Mouse (Mus musculus) forebrain, postnatal 0 days (tissue): ENCODE data around the gene Tns3. TPM values are rescaled to one million over a fixed set of nuclear protein-coding genes. Genes with fewer than 3 reads are reported as not detected.

ENCODE experiments used
- ATAC-seq: fragments of 200-750 bp; cut with Nextera tagmentation; 2 replicates; pipeline ENCODE4 v1.8.0; 2017; ENCODE audit warnings: mild to moderate bottlenecking, moderate library complexity
- DNase-seq: peaks from one replicate; pipeline ENCODE4 v3.0.0-alpha.2; 2015
- H3K27ac ChIP-seq: fragments of 300-500 bp; sonication (generic); 2 replicates; pipeline ENCODE4 v1.5.1; 2014; ENCODE audit warnings: low read depth, mild to moderate bottlenecking, antibody characterized with exemption, low read length, moderate library complexity, mixed read lengths
- H3K27me3 ChIP-seq: fragments of 300-500 bp; sonication (generic); 2 replicates; pipeline ENCODE4 v1.6.1; 2014; ENCODE audit warnings: mild to moderate bottlenecking, low read length, mixed read lengths; ENCODE audit not compliant: insufficient read depth
- H3K36me3 ChIP-seq: fragments of 300-500 bp; sonication (generic); 2 replicates; pipeline ENCODE4 v1.6.1; 2014; ENCODE audit warnings: mild to moderate bottlenecking, moderate library complexity; ENCODE audit not compliant: insufficient read depth
- H3K4me1 ChIP-seq: fragments of 300-500 bp; sonication (generic); 2 replicates; pipeline ENCODE4 v1.6.1; 2014; ENCODE audit warnings: antibody characterized with exemption; ENCODE audit not compliant: insufficient read depth
- H3K4me2 ChIP-seq: fragments of 300-500 bp; sonication (generic); 2 replicates; pipeline ENCODE4 v1.6.1; 2014; ENCODE audit warnings: low read depth, mild to moderate bottlenecking, moderate library complexity
- H3K4me3 ChIP-seq: fragments of 300-500 bp; sonication (generic); 2 replicates; pipeline ENCODE4 v1.5.1; 2014; ENCODE audit warnings: low read depth, low read length, mixed read lengths
- H3K9ac ChIP-seq: fragments of 300-500 bp; sonication (generic); 2 replicates; pipeline ENCODE4 v1.6.1; 2014; ENCODE audit warnings: mild to moderate bottlenecking
- H3K9me3 ChIP-seq: fragments of 300-500 bp; sonication (generic); 2 replicates; pipeline ENCODE4 v1.6.1; 2016; ENCODE audit warnings: low read length
- CTCF ChIP-seq: sonication (generic); IDR thresholded peaks from 2 replicates; pipeline ENCODE4 v1.5.1; 2016; ENCODE audit warnings: antibody characterized with exemption, control low read depth, low read depth
- WGBS: fragments of 180-500 bp; shearing (Covaris S2); extraction: QIAGEN DNeasy Blood & Tissue Kit; methylation state at CpG from one replicate; pipeline ENCODE4 v1.1.7; 2014; 5-methylcytosine and 5-hydroxymethylcytosine counted together
- polyA plus RNA-seq: library from polyadenylated mRNA; unstranded; fragments of >200 nt; fragmentation: Nextera tagmentation; extraction: Ambion mirVana; gene quantifications from 2 replicates; pipeline ENCODE4 v1.2.1, GENCODE M21; 2015
- total RNA-seq: library from RNA; depleted of rRNA; stranded (reverse); fragments of >200 nt; gene quantifications from 2 replicates; pipeline ENCODE4 v1.2.3, GENCODE M21; 2014

Gene Tns3
- total and polyA plus RNA-seq, 2 experiments from 2014 or later = 6.2 to 26.5 TPM

- WGBS = 67% methylated on average over 4 of the region's 4 CpGs
- H3K36me3 ChIP-seq = no peaks in the 10 kb centered on the region
- H3K4me3 ChIP-seq = no peak overlapping the region
- no peak overlapping the region for H3K27ac ChIP-seq
- no peak overlapping the region for H3K4me2 ChIP-seq
- H3K27me3 ChIP-seq = no peaks in the 10 kb centered on the region
- H3K4me1 ChIP-seq = no peaks in the 10 kb centered on the region
- H3K9ac ChIP-seq = no peak overlapping the region
- no peak for TF ChIP-seq CTCF
- no peak for DNase-seq
- H3K9me3 ChIP-seq = no peaks in the 10 kb centered on the region
- no peak for ATAC-seq
Observed at GRCm38 (mm10) chr11:8690633-8691032, 26.3 kb upstream of the Tns3 start.

- Histone ChIP-seq H3K9ac (no peak overlapping the region), H3K27ac (no peak overlapping the region), H3K4me2 (no peak overlapping the region), H3K4me3 (no peak overlapping the region), H3K27me3 (no peaks in the 10 kb centered on the region), H3K36me3 (no peaks in the 10 kb centered on the region), H3K9me3 (no peaks in the 10 kb centered on the region), H3K4me1 (no peaks in the 10 kb centered on the region)
- 88% methylated on average over 7 of the region's 7 CpGs for WGBS
- no peak for ATAC-seq
- TF ChIP-seq CTCF = no peak
- no peak for DNase-seq
Observed at GRCm38 (mm10) chr11:8689515-8689914, 25.2 kb upstream of the Tns3 start.

GRCm38 (mm10) chr11:8688907-8689306, 24.6 kb upstream of the Tns3 start:
- no peaks in the 10 kb centered on the region for H3K9me3 ChIP-seq
- no peak overlapping the region for H3K4me2 ChIP-seq
- DNase-seq (no peak), ATAC-seq (no peak)
- H3K9ac ChIP-seq = no peak overlapping the region
- 96% methylated on average over 8 of the region's 8 CpGs for WGBS
- H3K4me3 ChIP-seq = no peak overlapping the region
- no peaks in the 10 kb centered on the region for H3K27me3 ChIP-seq
- no peaks in the 10 kb centered on the region for H3K36me3 ChIP-seq
- no peaks in the 10 kb centered on the region for H3K4me1 ChIP-seq
- TF ChIP-seq CTCF = no peak
- H3K27ac ChIP-seq = no peak overlapping the region

GRCm38 (mm10) chr11:8686501-8686900, 22.2 kb upstream of the Tns3 start:
- Histone ChIP-seq H3K9ac (no peak overlapping the region), H3K36me3 (no peaks in the 10 kb centered on the region), H3K9me3 (no peaks in the 10 kb centered on the region), H3K4me3 (no peak overlapping the region), H3K4me2 (no peak overlapping the region), H3K4me1 (0 out of 2 replicates have a peak, but pooled peaks cover under 1% of the 10 kb centered on the region), H3K27ac (no peak overlapping the region), H3K27me3 (no peaks in the 10 kb centered on the region)
- no peak for DNase-seq
- 81% methylated on average over 3 of the region's 3 CpGs for WGBS
- TF ChIP-seq CTCF = no peak
- ATAC-seq = no peak

GRCm38 (mm10) chr11:8686061-8686460, 21.7 kb upstream of the Tns3 start:
- TF ChIP-seq CTCF = no peak
- no peaks in the 10 kb centered on the region for H3K36me3 ChIP-seq
- no peaks in the 10 kb centered on the region for H3K9me3 ChIP-seq
- no peak for DNase-seq
- no peak overlapping the region for H3K9ac ChIP-seq
- peaks cover 5% of the 10 kb centered on the region; the same call in 1 of the 2 replicates for H3K4me1 ChIP-seq
- no peak overlapping the region for H3K27ac ChIP-seq
- whole genome bisulfite sequencing = 80% methylated on average over 1 of the region's 1 CpGs
- ATAC-seq = no peak
- H3K4me2 ChIP-seq = no peak overlapping the region
- no peak overlapping the region for H3K4me3 ChIP-seq
- no peaks in the 10 kb centered on the region for H3K27me3 ChIP-seq

GRCm38 (mm10) chr11:8685195-8685594, 20.9 kb upstream of the Tns3 start:
- 84% methylated on average over 3 of the region's 3 CpGs for WGBS
- H3K27me3 ChIP-seq = no peaks in the 10 kb centered on the region
- peaks cover 9% of the 10 kb centered on the region; the same call in 1 of the 2 replicates for H3K4me1 ChIP-seq

GRCm38 (mm10) chr11:8684262-8684661, 19.9 kb upstream of the Tns3 start:
- TF ChIP-seq CTCF = no peak
- Histone ChIP-seq H3K36me3 (no peaks in the 10 kb centered on the region), H3K27me3 (no peaks in the 10 kb centered on the region), H3K4me3 (no peak overlapping the region), H3K4me1 (peaks cover 9% of the 10 kb centered on the region; the same call in 1 of the 2 replicates), H3K9ac (no peak overlapping the region), H3K27ac (no peak overlapping the region), H3K9me3 (no peaks in the 10 kb centered on the region), H3K4me2 (no peak overlapping the region)
- DNase-seq (no peak), ATAC-seq (no peak)
- WGBS = 92% methylated on average over 5 of the region's 5 CpGs

More at GRCm38 (mm10) chr11:8685195-8685594, 20.9 kb upstream of the Tns3 start:
- Histone ChIP-seq H3K9ac (no peak overlapping the region), H3K4me2 (no peak overlapping the region), H3K4me3 (no peak overlapping the region), H3K27ac (no peak overlapping the region), H3K9me3 (no peaks in the 10 kb centered on the region), H3K36me3 (no peaks in the 10 kb centered on the region)
- ATAC-seq = no peak
- TF ChIP-seq CTCF = no peak
- DNase-seq = no peak
